Mouse (Mus musculus) right cerebral cortex, adult 18-20 months (tissue): ENCODE data around the gene Hist4h4.

Experiments
- DNase-seq: peaks from one replicate; pipeline ENCODE4 v3.0.0; 2022; ENCODE audit warnings: mixed read lengths

Gene Hist4h4

GRCm38 (mm10) chr6:136781377-136781986 lies 22.7 kb downstream of the Hist4h4 start, which contains the start of gene Gucy2c:
Gene Gucy2c (minus strand): TSS chr6:136781765.
- DNase-seq: no peak

- DNase-seq: no peak
These were observed 27.8 kb downstream of the Hist4h4 start for GRCm38 (mm10) chr6:136776392-136776791.

GRCm38 (mm10) chr6:136769859-136770258 lies 34.4 kb downstream of the Hist4h4 start:
- no peak for DNase-seq

GRCm38 (mm10) chr6:136769143-136769542 lies 35.1 kb downstream of the Hist4h4 start:
- DNase-seq: no peak

GRCm38 (mm10) chr6:136763912-136764311 lies 40.3 kb downstream of the Hist4h4 start:
- DNase-seq: no peak
